Mouse (Mus musculus): ENCODE measurements around the gene Myh7. TPM values are rescaled to one million over a fixed set of nuclear protein-coding genes. Genes with fewer than 3 reads are reported as not detected.

The Myh7 gene
- total RNA-seq, 2 experiments from 2014 or later: not detected

DNA sequence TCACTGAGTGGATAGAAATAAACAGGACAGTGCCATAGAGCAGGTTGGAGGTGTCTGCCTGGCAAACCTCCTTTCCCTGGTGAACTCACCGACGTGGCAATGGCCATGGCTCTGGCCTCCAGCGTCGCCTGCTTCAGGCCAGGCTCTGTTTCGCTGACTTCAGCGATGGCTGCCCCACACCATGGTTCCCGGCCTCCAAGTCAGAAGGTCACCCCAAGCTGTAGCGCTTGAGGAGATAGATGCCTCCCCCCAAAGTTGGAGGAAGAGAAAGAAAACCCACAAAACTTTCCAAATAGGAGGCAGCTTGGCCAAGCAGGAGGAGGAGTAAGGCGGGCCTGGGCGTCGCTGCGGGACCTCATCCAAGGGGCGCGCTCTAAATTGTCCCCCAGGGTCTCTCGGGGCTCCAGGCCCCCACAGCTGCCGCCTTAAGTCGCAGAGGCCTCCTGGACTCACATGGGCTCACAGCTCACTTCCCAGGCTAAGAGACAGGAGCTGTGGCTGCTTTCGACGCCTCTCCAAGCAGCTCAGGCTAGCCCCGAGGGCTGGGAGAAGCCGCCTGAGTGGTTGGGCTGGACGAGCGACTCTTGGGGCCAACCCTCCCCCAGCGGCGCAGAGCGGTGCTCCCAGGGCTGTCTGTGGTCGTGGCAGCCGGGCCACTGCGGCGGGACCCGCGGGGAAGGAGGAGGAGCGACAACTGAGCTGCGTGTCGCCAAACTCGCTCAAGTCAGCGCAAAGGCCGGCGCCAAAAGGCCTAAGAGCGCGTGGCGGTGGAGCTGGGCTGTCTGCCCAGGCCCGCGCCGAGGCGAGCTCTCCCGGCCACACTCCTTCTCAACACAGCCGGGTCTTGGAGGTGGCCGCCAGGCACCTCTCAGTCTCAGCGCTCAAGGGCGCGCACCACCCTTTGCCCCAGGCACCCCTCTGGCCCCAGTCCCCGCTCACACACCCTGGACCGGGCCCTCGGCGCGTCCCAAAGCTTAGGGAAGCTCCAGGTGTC lies 68.8 kb downstream of the Myh7 start, which contains the start of gene Efs:
TSS of gene Efs (minus strand) at position 778 of the 994 bp plus-strand sequence.
- peak; percentile 35 for ATAC-seq (replicated peaks; ENCODE audit: poor library complexity)

DNA sequence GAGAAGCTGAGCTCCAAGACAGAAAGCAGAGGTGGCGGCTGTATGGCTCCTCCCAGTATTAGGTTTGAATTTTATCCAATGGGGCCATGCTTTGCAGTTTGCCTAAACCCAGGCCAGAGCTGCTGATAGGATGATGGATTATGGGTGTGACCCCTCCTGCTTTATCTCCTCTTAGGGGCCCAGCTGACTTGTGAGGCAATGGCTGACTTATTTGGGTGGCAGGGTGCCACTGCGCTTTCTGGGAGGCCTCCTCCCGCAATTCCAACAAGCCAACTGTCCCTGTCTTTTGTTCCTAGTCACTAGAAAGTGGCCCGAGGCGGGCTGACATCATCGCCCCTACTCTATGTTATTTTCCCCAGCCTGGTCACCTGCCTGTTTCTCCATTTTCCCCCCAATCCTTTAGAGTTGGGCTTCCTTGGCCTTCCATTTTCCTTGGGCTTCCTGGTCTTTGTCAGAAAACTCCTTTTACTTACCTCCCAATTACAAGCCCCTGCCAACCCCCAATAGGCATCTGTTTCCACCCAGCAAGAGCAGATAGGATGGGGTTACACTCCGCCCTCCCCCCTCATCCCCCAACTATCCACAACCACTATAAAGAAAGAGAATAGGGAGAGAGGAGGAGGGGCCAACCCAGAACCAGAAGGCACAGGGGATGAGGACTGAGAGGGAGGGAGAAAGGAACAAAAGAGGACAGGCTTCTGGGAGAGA lies 69.6 kb downstream of the Myh7 start:
- peak; percentile 67 for ATAC-seq (replicated peaks; ENCODE audit: poor library complexity)

Other genes with a start within 250 kb of the Myh7 start
- 4.7 and 7.7 TPM in 2 replicates for gene Slc7a8, start 212.7 kb downstream of the Myh7 start, total RNA-seq (2015)
- gene Slc7a8, start 212.7 kb downstream of the Myh7 start, total RNA-seq (2017): 1.4 and 2.0 TPM in 2 replicates
- gene Rnf212b, start 180.5 kb downstream of the Myh7 start, total RNA-seq (2015): not detected in 2 replicates
- gene Rnf212b, start 180.5 kb downstream of the Myh7 start, total RNA-seq (2017): not detected in 2 replicates
- 9.6 and 20.5 TPM in 2 replicates for gene Homez, start 123.7 kb downstream of the Myh7 start, total RNA-seq (2015)
- gene Homez, start 123.7 kb downstream of the Myh7 start, total RNA-seq (2017): 10.0 and 15.0 TPM in 2 replicates
- gene Ppp1r3e, start 117.1 kb downstream of the Myh7 start, total RNA-seq (2015): 19.0 and 26.3 TPM in 2 replicates
- 2.8 and 5.0 TPM in 2 replicates for gene Ppp1r3e, start 117.1 kb downstream of the Myh7 start, total RNA-seq (2017)
- gene Bcl2l2, start 111.2 kb downstream of the Myh7 start, total RNA-seq (2015): 3.5 and 4.0 TPM in 2 replicates
- gene Bcl2l2, start 111.2 kb downstream of the Myh7 start, total RNA-seq (2017): 7.2 and 9.5 TPM in 2 replicates
- not detected in 2 replicates for gene Gm20521, start 111.2 kb downstream of the Myh7 start, total RNA-seq (2015)
- 0.30 and 1.5 TPM in 2 replicates for gene Gm20521, start 111.2 kb downstream of the Myh7 start, total RNA-seq (2017)
- gene Pabpn1, start 102.1 kb downstream of the Myh7 start, total RNA-seq (2015): 103 and 113 TPM in 2 replicates
- gene Pabpn1, start 102.1 kb downstream of the Myh7 start, total RNA-seq (2017): 320 and 416 TPM in 2 replicates
- 1.3 and 3.0 TPM in 2 replicates for gene Slc22a17, start 81.5 kb downstream of the Myh7 start, total RNA-seq (2015)
- gene Slc22a17, start 81.5 kb downstream of the Myh7 start, total RNA-seq (2017): 1.3 and 1.4 TPM in 2 replicates
- gene Efs, start 68.5 kb downstream of the Myh7 start, total RNA-seq (2015): not detected in 2 replicates
- gene Efs, start 68.5 kb downstream of the Myh7 start, total RNA-seq (2017): not detected in 2 replicates
- not detected in 2 replicates for gene Il25, start 61.9 kb downstream of the Myh7 start, total RNA-seq (2015)
- not detected in 2 replicates for gene Il25, start 61.9 kb downstream of the Myh7 start, total RNA-seq (2017)
- gene Cmtm5, start 58.4 kb downstream of the Myh7 start, total RNA-seq (2015): not detected in 2 replicates
- not detected in 2 replicates for gene Cmtm5, start 58.4 kb downstream of the Myh7 start, total RNA-seq (2017)
- gene Myh6, start 27.7 kb downstream of the Myh7 start, total RNA-seq (2015): not detected in 2 replicates
- not detected in 2 replicates for gene Myh6, start 27.7 kb downstream of the Myh7 start, total RNA-seq (2017)
- gene Gm17428, start 17.7 kb downstream of the Myh7 start, total RNA-seq (2015): not detected in 2 replicates
- not detected in 2 replicates for gene Gm17428, start 17.7 kb downstream of the Myh7 start, total RNA-seq (2017)
- gene Ngdn, start 20.8 kb upstream of the Myh7 start, total RNA-seq (2015): 57.0 and 72.1 TPM in 2 replicates
- gene Ngdn, start 20.8 kb upstream of the Myh7 start, total RNA-seq (2017): 58.4 and 63.3 TPM in 2 replicates
- gene Zfhx2, start 97.7 kb upstream of the Myh7 start, total RNA-seq (2015): 2.5 and 3.1 TPM in 2 replicates
- gene Zfhx2, start 97.7 kb upstream of the Myh7 start, total RNA-seq (2017): 0.75 and 1.1 TPM in 2 replicates
- 7.3 and 7.7 TPM in 2 replicates for gene Thtpa, start 100.2 kb upstream of the Myh7 start, total RNA-seq (2015)
- 10.9 and 11.5 TPM in 2 replicates for gene Thtpa, start 100.2 kb upstream of the Myh7 start, total RNA-seq (2017)
- gene Ap1g2, start 112.0 kb upstream of the Myh7 start, total RNA-seq (2015): 31.3 and 52.7 TPM in 2 replicates
- 17.4 and 18.3 TPM in 2 replicates for gene Ap1g2, start 112.0 kb upstream of the Myh7 start, total RNA-seq (2017)
- gene Jph4, start 122.3 kb upstream of the Myh7 start, total RNA-seq (2015): not detected in 2 replicates
- not detected in 2 replicates for gene Jph4, start 122.3 kb upstream of the Myh7 start, total RNA-seq (2017)
- not detected in 2 replicates for gene Dhrs2, start 227.4 kb upstream of the Myh7 start, total RNA-seq (2015)
- gene Dhrs2, start 227.4 kb upstream of the Myh7 start, total RNA-seq (2017): not detected in 2 replicates